In the genomic region with DNA sequence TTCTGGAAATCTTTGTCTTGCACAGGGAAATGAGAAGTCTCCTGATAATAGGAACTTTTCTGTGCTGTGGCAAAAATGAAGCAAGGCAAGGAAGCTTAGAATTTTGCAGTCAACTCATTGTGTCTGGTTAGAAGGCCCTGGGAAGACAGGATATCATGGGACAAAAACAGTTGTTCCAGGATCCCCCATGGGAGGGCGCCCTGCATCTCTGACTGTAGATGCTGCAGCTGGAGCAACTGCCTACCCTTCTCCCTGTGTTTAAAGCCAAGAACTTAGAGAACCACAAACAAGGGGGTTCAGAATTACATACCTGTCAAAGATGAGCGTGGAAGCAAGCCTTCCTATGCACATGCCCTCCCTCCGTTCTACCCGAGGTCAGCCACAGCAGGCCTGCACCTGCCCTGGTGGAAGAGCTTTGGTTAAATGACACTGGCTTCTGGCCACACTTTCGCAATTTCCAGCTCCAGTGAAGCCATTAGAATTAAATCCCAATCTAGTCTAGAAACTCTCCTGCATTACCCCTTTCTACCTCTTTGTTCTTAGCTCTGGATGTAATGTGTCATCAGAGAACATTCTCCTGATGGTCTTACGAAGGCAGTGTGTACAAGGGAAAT, we compare ENCODE assay signal across 9 mouse cellular contexts.
A peak's percentile ranks its signal among the peaks of the same experiment; 100 is the strongest.
DNase-seq lines count a peak whose midpoint lies in the region; ATAC-seq lines count a peak whose summit lies in the region.
"Had no signal": no experiment of that assay in that cellular context is flagged by ENCODE, and none has a peak within 500 bp of the region (broad histone marks: within the 10 kb centered on the region; RNA-seq: fewer than 3 reads in every experiment).

No protein-coding gene starts in this region.

- WGBS in forebrain, embryonic 14.5 days: 59% methylated on average over 6 of the region's 6 CpGs
- 64% methylated on average over 6 of the region's 6 CpGs for WGBS in forebrain, embryonic 12.5 days

- no peak overlapping the region for H3K9ac ChIP-seq in forebrain, embryonic 14.5 days (ENCODE audit: low read length)
- H3K9ac ChIP-seq in forebrain, embryonic 12.5 days: no peak overlapping the region

- no peak overlapping the region for H3K27ac ChIP-seq in forebrain, embryonic 14.5 days (ENCODE audit: low read depth, low read length)
- no peak overlapping the region for H3K27ac ChIP-seq in forebrain, embryonic 12.5 days

- H3K4me1 ChIP-seq in forebrain, embryonic 14.5 days (ENCODE audit: control insufficient read depth, insufficient read depth, low read length): no peaks in the 10 kb centered on the region
- H3K4me1 ChIP-seq in forebrain, embryonic 12.5 days: peaks cover 10% of the 10 kb centered on the region; the same call in 1 of the 2 replicates

- no peaks in the 10 kb centered on the region for H3K36me3 ChIP-seq in forebrain, embryonic 14.5 days (ENCODE audit: control insufficient read depth, insufficient read depth, low read length)
- no peaks in the 10 kb centered on the region for H3K36me3 ChIP-seq in forebrain, embryonic 12.5 days (replicated peaks)
- H3K36me3 ChIP-seq: G1E had no signal

- H3K9me3 ChIP-seq in forebrain, embryonic 14.5 days (replicated peaks; ENCODE audit: control insufficient read depth, low read length): no peaks in the 10 kb centered on the region
- H3K9me3 ChIP-seq in forebrain, embryonic 12.5 days: no peaks in the 10 kb centered on the region

- H3K27me3 ChIP-seq in forebrain, embryonic 14.5 days (replicated peaks; ENCODE audit: control insufficient read depth, insufficient read depth, low read length): no peaks in the 10 kb centered on the region
- H3K27me3 ChIP-seq in forebrain, embryonic 12.5 days: peaks cover 7% of the 10 kb centered on the region; the same call in 1 of the 2 replicates

- H3K4me3 ChIP-seq in forebrain, embryonic 14.5 days (ENCODE audit: low read depth, low read length): no peak overlapping the region
- H3K4me3 ChIP-seq in forebrain, embryonic 12.5 days (replicated peaks): no peak overlapping the region

- no peak overlapping the region for H3K4me2 ChIP-seq in forebrain, embryonic 14.5 days (ENCODE audit: low read length)
- no peak overlapping the region for H3K4me2 ChIP-seq in forebrain, embryonic 12.5 days

- intact Hi-C loops in gastrocnemius, postnatal 36 days (cut with DNase I): loop anchor here (2.0 kb wide), 1 partner anchor 70 kb away; no protein-coding TSS in a partner anchor

- ATAC-seq in forebrain, embryonic 14.5 days: no peak
- ATAC-seq in forebrain, embryonic 12.5 days (ENCODE audit: low FRiP score): no peak
- no peak for ATAC-seq in megakaryocyte progenitor cell, adult 5-6 weeks (replicated peaks; ENCODE audit: poor library complexity)

- DNase-seq in forebrain, embryonic 14.5 days (ENCODE audit: low spot score): peak; percentile 13
- peak; percentile 45 for DNase-seq in 3T3-L1 (ENCODE audit: low read depth, low spot score)
- DNase-seq in adrenal gland, postnatal 36 days: peak; percentile 66 to 69
- peak; percentile 43 to 58 for DNase-seq in gastrocnemius, postnatal 36 days
- DNase-seq in layer of hippocampus, postnatal 10 days (ENCODE audit: low spot score in 2 of 2): peak; percentile 76 to 79
- DNase-seq in ovary, adult 18-20 months (ENCODE audit: low spot score): peak; percentile 23

Comparison
In these comparisons a context has a peak if more than half of its experiments do, and no peak if none do; other contexts are left out.
1. DNase-seq: peak in every context shown above with its lines; median percentile 78 in layer of hippocampus, postnatal 10 days; 68 in adrenal gland, postnatal 36 days; 50 in gastrocnemius, postnatal 36 days; 45 in 3T3-L1; 23 in ovary, adult 18-20 months; 13 in forebrain, embryonic 14.5 days.